Mouse (Mus musculus) gastrocnemius, postnatal 36 days (tissue): ENCODE results near the gene Acot6. TPM values are rescaled to one million over a fixed set of nuclear protein-coding genes. Genes with fewer than 3 reads are reported as not detected.

Source experiments
- DNase-seq, 2 experiments: peaks; one replicate each; pipeline ENCODE4 v3.0.0; 2022
- intact Hi-C: fragments of 180-260 bp; cut with DNase I; formaldehyde crosslinking; loops from one replicate; pipeline ENCODE4 v1.15.1; 2025
- total RNA-seq, 2 experiments: library from RNA; stranded (reverse); gene quantifications; 2 replicates each; pipeline ENCODE4 v1.2.3; 2021

Gene Acot6
- total RNA-seq, 2 experiments from 2014 or later, result 1.4 to 2.2 TPM

- DNase-seq, result no peak
- intact Hi-C loops, result no loop called here
These were observed 849 bp upstream of the Acot6 start for GRCm38 (mm10) chr12:84099605-84100004.

- intact Hi-C loops, result no loop called here
- DNase-seq, result no peak
These were observed 383 bp upstream of the Acot6 start for GRCm38 (mm10) chr12:84100071-84100470.

GRCm38 (mm10) chr12:84101493-84101845 lies 1.0 kb downstream of the Acot6 start:
- no peak for DNase-seq
- intact Hi-C loops, result no loop called here

- DNase-seq, result no peak
- intact Hi-C loops, result no loop called here
These were observed 6.6 kb downstream of the Acot6 start for GRCm38 (mm10) chr12:84107012-84107411.

GRCm38 (mm10) chr12:84107692-84108091 lies 7.2 kb downstream of the Acot6 start:
- intact Hi-C loops, result no loop called here
- DNase-seq, result no peak

GRCm38 (mm10) chr12:84109924-84110323 lies 9.5 kb downstream of the Acot6 start:
- intact Hi-C loops, result no loop called here
- no peak for DNase-seq

- intact Hi-C loops, result no loop called here
- DNase-seq, result no peak
These were observed 10.4 kb downstream of the Acot6 start for GRCm38 (mm10) chr12:84110814-84111213.

- DNase-seq, result no peak
- intact Hi-C loops, result no loop called here
These were observed 13.2 kb downstream of the Acot6 start for GRCm38 (mm10) chr12:84113676-84114075.

GRCm38 (mm10) chr12:84114153-84114994 lies 13.9 kb downstream of the Acot6 start, which contains the start of gene Dnal1:
TSS of gene Dnal1 (plus strand) at chr12:84114366.
- DNase-seq, result peak; percentile 81 to 90

GRCm38 (mm10) chr12:84119584-84119983 lies 19.1 kb downstream of the Acot6 start:
- intact Hi-C loops, result no loop called here

More at GRCm38 (mm10) chr12:84114153-84114994, 13.9 kb downstream of the Acot6 start, which contains the start of gene Dnal1:
- intact Hi-C loops, result no loop called here

GRCm38 (mm10) chr12:84125892-84126291 lies 25.4 kb downstream of the Acot6 start:
- DNase-seq, result no peak

More at GRCm38 (mm10) chr12:84119584-84119983, 19.1 kb downstream of the Acot6 start:
- DNase-seq, result no peak

GRCm38 (mm10) chr12:84126899-84127298 lies 26.4 kb downstream of the Acot6 start:
- no peak for DNase-seq
- intact Hi-C loops, result no loop called here

More at GRCm38 (mm10) chr12:84125892-84126291, 25.4 kb downstream of the Acot6 start:
- intact Hi-C loops, result no loop called here

- no peak for DNase-seq
- intact Hi-C loops, result no loop called here
These were observed 28.1 kb downstream of the Acot6 start for GRCm38 (mm10) chr12:84128576-84128975.

GRCm38 (mm10) chr12:84129931-84130330 lies 29.5 kb downstream of the Acot6 start:
- no peak for DNase-seq
- intact Hi-C loops, result no loop called here

- DNase-seq, result no peak
- intact Hi-C loops, result no loop called here
These were observed 31.8 kb downstream of the Acot6 start for GRCm38 (mm10) chr12:84132265-84132664.

- no peak for DNase-seq
- intact Hi-C loops, result no loop called here
These were observed 36.7 kb downstream of the Acot6 start for GRCm38 (mm10) chr12:84137131-84137530.

GRCm38 (mm10) chr12:84140135-84140534 lies 39.7 kb downstream of the Acot6 start:
- intact Hi-C loops, result no loop called here
- DNase-seq, result no peak

- intact Hi-C loops, result no loop called here
These were observed 40.8 kb downstream of the Acot6 start for GRCm38 (mm10) chr12:84141271-84141670.

GRCm38 (mm10) chr12:84142281-84143050 lies 42.0 kb downstream of the Acot6 start:
- no peak for DNase-seq
- intact Hi-C loops, result no loop called here

More at GRCm38 (mm10) chr12:84141271-84141670, 40.8 kb downstream of the Acot6 start:
- no peak for DNase-seq

GRCm38 (mm10) chr12:84147954-84148621 lies 47.6 kb downstream of the Acot6 start, which contains the start of gene Pnma1:
TSS of gene Pnma1 (minus strand) at chr12:84148489.
- DNase-seq, result peak; percentile 45 to 51
- intact Hi-C loops, result no loop called here

- intact Hi-C loops, result no loop called here
- DNase-seq, result no peak
These were observed 48.2 kb downstream of the Acot6 start for GRCm38 (mm10) chr12:84148622-84149012.
